Mouse (Mus musculus): ENCODE data around the gene 3830406C13Rik.

Gene 3830406C13Rik

DNA sequence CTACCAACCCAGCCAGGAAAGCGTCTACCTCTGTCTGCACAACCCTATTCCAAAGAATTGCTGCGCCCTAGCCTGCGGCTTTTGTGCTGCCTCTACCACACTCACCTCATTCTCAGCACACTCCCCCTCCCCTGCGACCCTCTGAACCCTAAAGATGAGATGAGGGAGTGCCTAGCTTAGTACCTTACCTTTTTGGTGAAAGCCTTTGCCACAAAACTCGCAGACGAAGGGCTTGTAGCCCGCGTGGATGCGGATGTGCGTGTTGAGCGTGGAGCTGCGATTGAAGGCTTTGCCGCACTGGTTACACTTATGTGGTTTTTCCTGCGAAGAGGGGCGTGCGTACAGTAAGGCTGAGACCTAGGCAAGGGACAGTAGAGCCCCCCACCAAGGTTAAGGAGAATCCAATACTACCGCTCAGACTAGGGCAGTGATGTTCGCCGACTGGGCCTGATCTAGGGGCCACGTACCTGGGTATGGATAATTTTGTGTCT lies 59.5 kb downstream of the 3830406C13Rik start:
- DNase-seq: no peak

DNA sequence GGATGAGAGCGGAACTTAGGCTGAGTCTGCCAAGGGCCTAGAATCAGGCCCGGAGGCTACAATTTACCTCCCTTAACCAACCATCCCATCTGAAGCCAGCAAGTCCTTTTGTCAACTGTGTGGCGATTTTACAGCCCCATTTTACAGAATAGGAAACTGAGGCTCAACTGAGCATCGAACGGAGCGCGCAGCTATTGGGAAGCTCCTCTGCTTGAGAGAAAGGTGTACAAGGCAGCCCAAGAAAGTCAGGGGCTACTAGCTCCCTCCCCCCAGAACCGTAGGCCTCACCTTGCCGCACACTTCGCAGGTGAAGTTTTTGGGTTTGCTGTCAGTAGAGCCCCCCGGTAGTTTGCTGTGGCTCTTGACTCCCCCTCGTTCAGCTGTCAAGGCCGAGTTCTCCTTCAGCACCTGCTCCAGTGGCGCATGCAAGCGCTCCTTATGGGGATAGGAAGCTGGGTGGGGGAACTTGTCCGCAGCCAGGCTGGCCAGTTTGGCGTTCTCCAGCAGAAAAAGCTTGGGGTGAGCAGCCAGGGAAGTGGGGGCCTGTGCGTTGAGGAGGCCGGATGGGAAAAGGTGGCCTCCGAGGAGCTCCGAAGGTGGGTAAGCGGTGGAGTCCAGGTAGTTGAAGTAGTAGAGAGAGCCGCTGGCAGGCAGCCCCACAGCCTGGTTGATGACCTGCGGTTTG lies 60.2 kb downstream of the 3830406C13Rik start:
- DNase-seq: no peak

DNA sequence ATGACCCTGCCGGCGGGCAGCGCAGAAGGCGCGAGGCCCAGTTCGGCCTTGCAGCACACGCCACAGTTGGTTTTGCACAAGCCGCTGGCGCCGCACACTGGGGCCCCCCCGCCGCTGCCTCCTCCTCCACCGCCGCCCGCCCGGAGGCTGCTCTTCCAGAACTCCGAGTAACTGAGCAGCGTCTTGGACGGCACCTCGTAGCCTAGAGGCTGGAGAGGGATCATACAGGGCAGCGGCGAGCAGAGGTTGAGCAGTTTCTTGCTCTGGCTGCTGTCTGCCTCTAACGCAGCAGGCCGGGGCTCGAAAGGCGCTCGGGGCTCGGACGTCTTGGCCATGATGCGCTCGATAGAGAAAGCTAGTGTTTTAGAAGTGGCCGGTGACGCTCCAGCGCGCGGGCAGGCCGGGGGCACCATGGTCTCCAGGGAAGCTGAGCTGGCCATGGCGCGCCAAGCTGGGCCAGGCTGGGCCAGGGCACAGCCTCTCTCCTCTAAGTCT lies 60.8 kb downstream of the 3830406C13Rik start:
- DNase-seq: no peak

DNA sequence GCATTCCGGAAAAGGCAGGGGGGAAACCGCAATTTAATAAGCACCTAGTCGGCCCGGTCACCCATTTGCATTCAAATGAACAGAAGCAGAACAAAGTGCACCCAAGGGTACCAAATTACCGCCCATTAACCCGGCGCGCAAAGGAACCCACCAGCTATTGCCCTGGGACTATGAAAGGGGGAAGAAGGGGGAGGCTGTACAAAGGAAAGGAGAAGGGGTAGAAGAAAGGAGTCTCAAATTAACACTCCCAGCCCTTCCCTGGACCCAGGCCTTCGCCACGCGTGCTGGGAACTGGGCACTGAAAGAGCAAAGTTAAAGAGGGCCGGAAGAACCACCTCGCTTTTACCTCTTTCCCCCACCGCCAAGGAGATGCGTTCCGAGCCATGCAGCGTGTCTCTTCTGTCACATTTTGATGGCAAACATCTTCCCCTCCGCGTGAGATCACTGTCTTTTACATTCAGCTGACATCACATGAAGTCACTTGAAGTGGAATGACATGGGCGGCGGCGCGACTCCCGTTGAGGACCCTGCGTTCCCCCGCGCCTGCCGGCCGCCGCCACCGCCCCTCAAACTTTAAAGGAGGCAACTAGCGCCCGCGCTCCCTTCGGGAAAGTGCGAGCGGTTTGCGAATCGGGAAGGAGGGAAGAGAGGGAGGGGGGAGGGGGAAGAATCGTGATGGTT lies 61.4 kb downstream of the 3830406C13Rik start:
- no peak for DNase-seq

DNA sequence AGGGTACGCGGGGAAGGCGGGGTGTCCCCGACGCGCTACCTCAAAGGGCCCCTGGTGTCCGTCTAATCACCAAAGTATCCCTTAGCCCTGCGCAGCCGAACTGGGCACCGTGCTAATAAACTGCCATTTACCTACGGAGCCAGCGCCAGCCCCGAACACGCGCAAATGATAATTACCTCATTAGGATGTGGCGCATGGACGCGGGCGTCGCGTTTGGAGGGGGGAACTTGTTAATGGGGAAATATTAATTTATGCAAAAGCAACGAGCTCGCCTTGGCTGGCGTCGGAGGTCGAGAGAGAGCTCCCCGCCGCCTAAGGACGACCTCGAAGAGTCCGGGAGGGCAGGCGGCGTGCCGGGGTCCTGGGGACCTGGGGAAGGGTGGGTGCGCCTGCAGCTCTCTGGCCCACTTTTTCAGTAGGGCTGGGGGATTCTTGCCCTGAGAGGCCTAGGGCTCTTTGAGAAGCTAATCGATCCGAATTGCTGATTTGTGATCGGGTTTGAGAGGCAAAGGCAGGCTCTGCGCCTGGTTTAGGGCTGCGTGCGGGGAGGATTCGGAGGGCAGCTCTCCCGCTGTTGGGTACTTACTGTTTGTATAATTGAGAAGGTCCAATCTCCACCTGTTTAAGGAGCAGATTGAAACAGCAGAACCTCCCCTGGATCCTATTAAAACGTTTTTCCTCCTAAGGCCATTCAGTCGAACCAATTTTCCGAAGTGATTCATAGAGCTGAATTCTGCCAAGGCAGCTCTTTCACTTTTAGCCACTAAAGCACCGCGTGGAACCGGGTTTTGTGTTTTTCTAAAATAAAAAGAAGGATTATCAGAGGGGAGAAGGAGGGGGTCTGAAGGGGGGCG lies 62.3 kb downstream of the 3830406C13Rik start:
- no peak for DNase-seq

DNA sequence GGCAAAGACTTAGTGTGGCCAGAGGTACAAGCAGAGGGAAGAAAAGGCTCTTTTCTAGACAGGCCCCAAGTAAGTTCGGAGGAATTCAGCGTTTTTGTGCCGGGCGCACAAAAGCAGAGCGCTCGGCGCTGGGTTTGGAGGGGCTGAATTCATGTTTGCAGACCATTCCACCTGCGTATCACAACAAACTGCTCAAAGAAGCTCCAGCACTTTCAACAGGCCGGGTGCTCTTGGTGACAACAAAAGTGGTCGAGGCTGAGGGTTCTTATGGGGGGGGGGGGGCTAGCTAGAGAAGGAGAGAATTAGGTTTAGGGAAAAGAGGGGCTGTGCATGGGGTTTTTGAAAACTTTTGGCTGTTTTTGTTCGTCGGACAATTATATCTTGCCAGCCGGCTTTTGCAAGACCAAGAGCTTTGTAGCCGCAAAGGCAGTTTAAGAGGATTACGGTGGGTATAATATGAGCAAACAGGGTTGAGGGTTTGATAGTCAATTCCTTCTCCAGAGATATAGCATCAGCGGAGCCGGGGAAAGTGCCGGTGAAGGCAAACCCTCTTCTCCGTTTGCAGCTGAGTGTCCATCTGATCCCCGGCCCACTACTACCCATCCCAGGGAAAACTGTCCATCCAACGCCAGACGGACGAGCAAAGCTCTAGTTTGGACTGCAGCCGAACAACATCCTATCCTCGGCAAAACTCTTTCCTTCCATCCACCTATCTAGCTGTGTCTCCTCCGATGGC lies 63.1 kb downstream of the 3830406C13Rik start:
- no peak for DNase-seq

DNA sequence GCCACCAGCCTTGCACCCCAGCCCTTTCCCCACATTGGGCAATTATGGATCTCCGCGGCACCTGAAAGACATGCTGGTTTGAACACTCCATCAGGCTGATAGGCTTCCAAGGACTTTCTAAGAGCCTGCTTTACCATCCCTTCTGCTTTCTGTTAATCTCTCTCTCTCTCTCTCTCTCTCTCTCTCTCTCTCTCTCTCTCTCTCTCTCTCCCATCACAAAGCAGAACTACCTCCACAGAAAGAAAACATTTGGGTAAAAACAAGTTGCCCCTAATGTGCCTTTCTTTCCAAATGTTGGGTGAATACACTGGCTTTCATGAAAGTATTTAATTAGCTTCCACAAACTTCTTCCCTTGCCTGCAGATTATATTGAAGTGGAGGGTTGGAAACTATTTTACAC lies 64.1 kb downstream of the 3830406C13Rik start, which contains the start of gene Fezf2:
Fezf2 (minus strand) TSS at position 101 of the 400 bp plus-strand sequence.
- no peak for DNase-seq

DNA sequence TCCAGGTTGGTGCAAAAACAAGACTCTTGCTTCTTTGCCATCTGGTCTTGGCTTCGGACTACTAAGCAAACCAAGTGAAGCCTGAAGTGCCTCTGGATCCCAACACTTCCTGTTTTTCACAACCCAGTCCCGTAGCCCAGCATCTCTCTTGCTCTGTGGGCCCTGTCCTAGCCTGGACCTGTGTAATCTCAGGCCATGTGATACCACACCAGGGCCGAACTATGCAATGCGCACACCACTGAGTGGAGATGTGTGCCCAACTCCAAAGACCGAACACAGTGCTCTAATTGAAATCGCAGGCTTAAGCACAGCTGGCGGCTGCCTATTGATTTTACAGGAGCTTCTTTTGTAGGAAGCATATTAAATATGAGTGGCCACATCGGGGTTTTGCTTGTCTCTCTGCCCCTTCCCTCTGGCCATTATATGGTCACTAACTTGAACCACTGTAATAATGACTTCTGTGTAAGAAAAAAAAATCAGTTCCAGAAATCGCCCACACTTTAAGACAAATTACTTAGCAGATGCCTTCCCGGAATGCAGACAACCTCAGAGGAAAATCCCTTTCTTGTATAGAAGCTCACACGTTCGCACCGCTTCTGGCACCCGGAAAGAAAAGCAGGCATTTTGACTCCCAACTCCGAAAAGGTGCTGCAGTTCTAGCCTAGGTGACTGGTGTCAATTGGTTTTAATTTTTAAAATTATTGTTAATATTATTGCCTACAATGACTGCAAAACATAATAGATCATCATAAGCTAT lies 65.5 kb downstream of the 3830406C13Rik start:
- no peak for DNase-seq

DNA sequence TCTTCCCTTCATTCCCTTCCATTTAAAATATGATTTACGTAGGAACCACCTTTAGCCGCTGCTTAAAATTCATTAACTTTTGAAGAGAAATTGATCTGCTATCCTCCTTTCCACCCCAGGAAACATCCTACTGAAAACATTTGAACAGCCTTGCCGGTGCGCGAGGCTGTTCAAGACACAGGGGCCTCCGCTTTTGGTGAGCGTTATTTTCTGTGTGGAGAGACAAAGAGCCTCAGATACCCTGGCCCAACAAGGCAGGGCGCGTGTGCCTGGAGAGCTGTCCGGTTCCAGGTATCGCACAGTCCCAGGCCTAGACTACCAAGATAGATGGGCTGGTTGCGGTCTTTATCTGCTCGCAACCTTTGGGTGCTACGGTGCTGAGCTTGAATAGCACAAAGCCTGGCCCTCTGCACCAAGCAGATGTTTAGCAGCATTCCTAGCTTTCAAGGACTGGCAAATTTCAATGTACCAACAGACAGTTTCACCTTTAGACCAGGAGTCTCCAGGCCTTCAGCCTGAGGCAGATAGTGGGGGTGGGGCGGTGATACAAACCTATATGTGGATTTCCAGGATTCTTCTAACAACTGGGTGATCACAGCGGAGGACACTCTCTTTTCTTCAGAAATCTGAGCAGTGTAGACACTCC lies 66.4 kb downstream of the 3830406C13Rik start:
- no peak for DNase-seq

Measured in cerebellum, adult 8-10 months (tissue).